Mouse (Mus musculus) midbrain, embryonic 15.5 days (tissue): ENCODE measurements around the gene Dock6. TPM values are rescaled to one million over a fixed set of nuclear protein-coding genes. Genes with fewer than 3 reads are reported as not detected.

Experiments used
- ATAC-seq: fragments of 200-750 bp; cut with Nextera tagmentation; replicated peaks from 2 replicates; pipeline ENCODE4 v1.8.0; 2017; ENCODE audit warnings: moderate TSS enrichment
- H3K27ac ChIP-seq: fragments of 300-500 bp; sonication (generic); 2 replicates; pipeline ENCODE4 v1.5.1; 2015; ENCODE audit warnings: mild to moderate bottlenecking, inconsistent platforms
- H3K27me3 ChIP-seq: fragments of 300-500 bp; sonication (generic); replicated peaks from 2 replicates; pipeline ENCODE4 v1.6.1; 2015; ENCODE audit warnings: inconsistent platforms
- H3K36me3 ChIP-seq: fragments of 300-500 bp; sonication (generic); replicated peaks from 2 replicates; pipeline ENCODE4 v1.6.1; 2015; ENCODE audit warnings: inconsistent platforms
- H3K4me1 ChIP-seq: fragments of 300-500 bp; sonication (generic); 2 replicates; pipeline ENCODE4 v1.6.1; 2015; ENCODE audit warnings: inconsistent platforms
- H3K4me2 ChIP-seq: fragments of 300-500 bp; sonication (generic); 2 replicates; pipeline ENCODE4 v1.6.1; 2015; ENCODE audit warnings: inconsistent platforms, mild to moderate bottlenecking, moderate library complexity
- H3K4me3 ChIP-seq: fragments of 300-500 bp; sonication (generic); 2 replicates; pipeline ENCODE4 v1.5.1; 2015; ENCODE audit warnings: mild to moderate bottlenecking, inconsistent platforms
- H3K9ac ChIP-seq: fragments of 300-500 bp; sonication (generic); 2 replicates; pipeline ENCODE4 v1.6.1; 2015; ENCODE audit warnings: mild to moderate bottlenecking, inconsistent platforms
- H3K9me3 ChIP-seq: fragments of 300-500 bp; sonication (generic); 2 replicates; pipeline ENCODE4 v1.6.1; 2016; ENCODE audit warnings: inconsistent platforms
- WGBS: fragments of 180-500 bp; shearing (Covaris S2); methylation state at CpG from one replicate; pipeline ENCODE4 v1.1.7; 2015; ENCODE audit warnings: mixed read lengths; 5-methylcytosine and 5-hydroxymethylcytosine counted together
- polyA plus RNA-seq: library from polyadenylated mRNA; unstranded; fragments of >200 nt; fragmentation: Nextera tagmentation; extraction: Ambion mirVana; gene quantifications from 2 replicates; pipeline ENCODE4 v1.2.1, GENCODE M21; 2015

The Dock6 gene
- polyA plus RNA-seq, 1 experiment from 2014 or later: 19.2 TPM

- WGBS: 87% methylated on average over 12 of the region's 12 CpGs
- no peaks in the 10 kb centered on the region for H3K36me3 ChIP-seq
- no peak overlapping the region for H3K4me2 ChIP-seq
- no peaks in the 10 kb centered on the region for H3K4me1 ChIP-seq
- no peak overlapping the region for H3K27ac ChIP-seq
- no peak overlapping the region for H3K4me3 ChIP-seq
- no peaks in the 10 kb centered on the region for H3K9me3 ChIP-seq
- no peak for ATAC-seq
- no peaks in the 10 kb centered on the region for H3K27me3 ChIP-seq
- H3K9ac ChIP-seq: no peak overlapping the region
Measured at GRCm38 (mm10) chr9:21820183-21820582, 32.3 kb downstream of the Dock6 start.

GRCm38 (mm10) chr9:21819181-21819729 lies 33.2 kb downstream of the Dock6 start:
- Histone ChIP-seq H3K9ac (no peak overlapping the region), H3K27ac (no peak overlapping the region), H3K4me3 (no peak overlapping the region), H3K4me1 (no peaks in the 10 kb centered on the region), H3K4me2 (no peak overlapping the region), H3K27me3 (no peaks in the 10 kb centered on the region), H3K36me3 (no peaks in the 10 kb centered on the region), H3K9me3 (no peaks in the 10 kb centered on the region)
- 99% methylated on average over 2 of the region's 2 CpGs for WGBS
- no peak for ATAC-seq

GRCm38 (mm10) chr9:21818561-21818960 lies 33.9 kb downstream of the Dock6 start:
- H3K4me1 ChIP-seq: no peaks in the 10 kb centered on the region
- no peak overlapping the region for H3K4me3 ChIP-seq
- WGBS: 94% methylated on average over 6 of the region's 6 CpGs
- H3K9ac ChIP-seq: no peak overlapping the region
- no peaks in the 10 kb centered on the region for H3K36me3 ChIP-seq
- ATAC-seq: no peak
- no peak overlapping the region for H3K27ac ChIP-seq
- no peak overlapping the region for H3K4me2 ChIP-seq
- no peaks in the 10 kb centered on the region for H3K9me3 ChIP-seq
- H3K27me3 ChIP-seq: no peaks in the 10 kb centered on the region

- H3K27me3 ChIP-seq: no peaks in the 10 kb centered on the region
- no peak overlapping the region for H3K4me3 ChIP-seq
- H3K27ac ChIP-seq: no peak overlapping the region
- WGBS: 77% methylated on average over 4 of the region's 4 CpGs
- H3K36me3 ChIP-seq: no peaks in the 10 kb centered on the region
- no peaks in the 10 kb centered on the region for H3K4me1 ChIP-seq
- H3K9ac ChIP-seq: no peak overlapping the region
- no peaks in the 10 kb centered on the region for H3K9me3 ChIP-seq
- ATAC-seq: no peak
- no peak overlapping the region for H3K4me2 ChIP-seq
Measured at GRCm38 (mm10) chr9:21818125-21818524, 34.3 kb downstream of the Dock6 start.

- Histone ChIP-seq H3K4me2 (no peak overlapping the region), H3K27me3 (no peaks in the 10 kb centered on the region), H3K9me3 (no peaks in the 10 kb centered on the region), H3K9ac (no peak overlapping the region), H3K4me3 (no peak overlapping the region), H3K27ac (no peak overlapping the region), H3K36me3 (no peaks in the 10 kb centered on the region), H3K4me1 (no peaks in the 10 kb centered on the region)
- no peak for ATAC-seq
- 70% methylated on average over 9 of the region's 9 CpGs for WGBS
Measured at GRCm38 (mm10) chr9:21816716-21817305, 35.6 kb downstream of the Dock6 start.

- Histone ChIP-seq H3K9ac (no peak overlapping the region), H3K36me3 (no peaks in the 10 kb centered on the region), H3K4me2 (no peak overlapping the region), H3K4me3 (no peak overlapping the region), H3K9me3 (no peaks in the 10 kb centered on the region), H3K27ac (no peak overlapping the region), H3K4me1 (no peaks in the 10 kb centered on the region), H3K27me3 (no peaks in the 10 kb centered on the region)
- ATAC-seq: no peak
- WGBS: 84% methylated on average over 5 of the region's 5 CpGs
Measured at GRCm38 (mm10) chr9:21811170-21811569, 41.3 kb downstream of the Dock6 start.

- H3K4me2 ChIP-seq: no peak overlapping the region
- H3K27me3 ChIP-seq: no peaks in the 10 kb centered on the region
- no peak for ATAC-seq
- no peak overlapping the region for H3K4me3 ChIP-seq
- no peak overlapping the region for H3K9ac ChIP-seq
- 66% methylated on average over 3 of the region's 3 CpGs for WGBS
- 0 out of 2 replicates have a peak, but pooled peaks cover 3% of the 10 kb centered on the region for H3K4me1 ChIP-seq
- no peak overlapping the region for H3K27ac ChIP-seq
- no peaks in the 10 kb centered on the region for H3K36me3 ChIP-seq
- H3K9me3 ChIP-seq: no peaks in the 10 kb centered on the region
Measured at GRCm38 (mm10) chr9:21808561-21808960, 43.9 kb downstream of the Dock6 start.

GRCm38 (mm10) chr9:21806976-21807375 lies 45.5 kb downstream of the Dock6 start:
- Histone ChIP-seq H3K27me3 (no peaks in the 10 kb centered on the region), H3K9me3 (no peaks in the 10 kb centered on the region), H3K36me3 (no peaks in the 10 kb centered on the region), H3K4me1 (0 out of 2 replicates have a peak, but pooled peaks cover 3% of the 10 kb centered on the region), H3K4me3 (no peak overlapping the region), H3K9ac (no peak overlapping the region), H3K27ac (no peak overlapping the region), H3K4me2 (no peak overlapping the region)
- ATAC-seq: no peak
- WGBS: 86% methylated on average over 11 of the region's 11 CpGs

- ATAC-seq: no peak
- 78% methylated on average over 3 of the region's 3 CpGs for WGBS
- 0 out of 2 replicates have a peak, but pooled peaks cover 3% of the 10 kb centered on the region for H3K4me1 ChIP-seq
Measured at GRCm38 (mm10) chr9:21806363-21806762, 46.1 kb downstream of the Dock6 start.

GRCm38 (mm10) chr9:21803986-21804644 lies 48.3 kb downstream of the Dock6 start:
- Histone ChIP-seq H3K4me1 (0 out of 2 replicates have a peak, but pooled peaks cover 3% of the 10 kb centered on the region), H3K9ac (no peak overlapping the region), H3K9me3 (no peaks in the 10 kb centered on the region), H3K27ac (no peak overlapping the region), H3K27me3 (no peaks in the 10 kb centered on the region), H3K36me3 (no peaks in the 10 kb centered on the region), H3K4me3 (no peak overlapping the region), H3K4me2 (peak overlapping the region; percentile 10; the same call in 1 of the 2 replicates)
- WGBS: 43% methylated on average over 13 of the region's 13 CpGs
- ATAC-seq: peak; percentile 87

More at GRCm38 (mm10) chr9:21806363-21806762, 46.1 kb downstream of the Dock6 start:
- no peak overlapping the region for H3K27ac ChIP-seq
- H3K27me3 ChIP-seq: no peaks in the 10 kb centered on the region
- H3K36me3 ChIP-seq: no peaks in the 10 kb centered on the region
- no peak overlapping the region for H3K9ac ChIP-seq
- no peak overlapping the region for H3K4me2 ChIP-seq
- no peak overlapping the region for H3K4me3 ChIP-seq
- H3K9me3 ChIP-seq: no peaks in the 10 kb centered on the region

- Histone ChIP-seq H3K27me3 (0 out of 2 replicates have a peak, but pooled peaks cover 3% of the 10 kb centered on the region), H3K9me3 (no peaks in the 10 kb centered on the region), H3K27ac (no peak overlapping the region), H3K9ac (no peak overlapping the region), H3K4me3 (no peak overlapping the region), H3K4me1 (peaks cover 18% of the 10 kb centered on the region), H3K4me2 (no peak overlapping the region), H3K36me3 (no peaks in the 10 kb centered on the region)
- 88% methylated on average over 7 of the region's 7 CpGs for WGBS
- no peak for ATAC-seq
Measured at GRCm38 (mm10) chr9:21801591-21801990, 50.8 kb downstream of the Dock6 start.

- Histone ChIP-seq H3K9ac (no peak overlapping the region), H3K9me3 (no peaks in the 10 kb centered on the region), H3K36me3 (no peaks in the 10 kb centered on the region), H3K4me3 (no peak overlapping the region), H3K4me1 (peaks cover 18% of the 10 kb centered on the region), H3K27me3 (0 out of 2 replicates have a peak, but pooled peaks cover 3% of the 10 kb centered on the region), H3K27ac (no peak overlapping the region), H3K4me2 (no peak overlapping the region)
- WGBS: 76% methylated on average over 7 of the region's 7 CpGs
- no peak for ATAC-seq
Measured at GRCm38 (mm10) chr9:21801121-21801520, 51.3 kb downstream of the Dock6 start.
